Mouse (Mus musculus) embryonic facial prominence, embryonic 15.5 days (tissue): ENCODE measurements around the gene Alx3. TPM values are rescaled to one million over a fixed set of nuclear protein-coding genes. Genes with fewer than 3 reads are reported as not detected.

Experiments used
- ATAC-seq: fragments of 200-750 bp; cut with Nextera tagmentation; 2 replicates; pipeline ENCODE4 v1.8.0; 2017; ENCODE audit warnings: low read depth, moderate TSS enrichment; ENCODE audit not compliant: insufficient number of reproducible peaks, low FRiP score, low TSS enrichment
- H3K27ac ChIP-seq: fragments of 300-500 bp; sonication (generic); replicated peaks from 2 replicates; pipeline ENCODE4 v1.5.1; 2015; ENCODE audit warnings: mild to moderate bottlenecking, inconsistent platforms
- H3K27me3 ChIP-seq: fragments of 300-500 bp; sonication (generic); 2 replicates; pipeline ENCODE4 v1.6.1; 2015; ENCODE audit warnings: inconsistent platforms
- H3K36me3 ChIP-seq: fragments of 300-500 bp; sonication (generic); 2 replicates; pipeline ENCODE4 v1.6.1; 2015; ENCODE audit warnings: mild to moderate bottlenecking, inconsistent platforms
- H3K4me1 ChIP-seq: fragments of 300-500 bp; sonication (generic); 2 replicates; pipeline ENCODE4 v1.6.1; 2015; ENCODE audit warnings: inconsistent platforms
- H3K4me2 ChIP-seq: fragments of 300-500 bp; sonication (generic); replicated peaks from 2 replicates; pipeline ENCODE4 v1.6.1; 2015; ENCODE audit warnings: mild to moderate bottlenecking, inconsistent platforms
- H3K4me3 ChIP-seq: fragments of 300-500 bp; sonication (generic); replicated peaks from 2 replicates; pipeline ENCODE4 v1.5.1; 2015; ENCODE audit warnings: mild to moderate bottlenecking, inconsistent platforms
- H3K9ac ChIP-seq: fragments of 300-500 bp; sonication (generic); 2 replicates; pipeline ENCODE4 v1.6.1; 2015; ENCODE audit warnings: inconsistent platforms
- H3K9me3 ChIP-seq: fragments of 300-500 bp; sonication (generic); replicated peaks from 2 replicates; pipeline ENCODE4 v1.6.1; 2016; ENCODE audit warnings: inconsistent platforms
- WGBS: fragments of 180-500 bp; shearing (Covaris S2); methylation state at CpG from one replicate; pipeline ENCODE4 v1.1.7; 2015; 5-methylcytosine and 5-hydroxymethylcytosine counted together
- polyA plus RNA-seq: library from polyadenylated mRNA; unstranded; fragments of >200 nt; fragmentation: Nextera tagmentation; extraction: Ambion mirVana; gene quantifications from 2 replicates; pipeline ENCODE4 v1.2.1, GENCODE M21; 2015

The Alx3 gene
- polyA plus RNA-seq, 1 experiment from 2014 or later, result 20.1 TPM

GRCm38 (mm10) chr3:107607221-107607620 lies 12.4 kb downstream of the Alx3 start:
- no peak for ATAC-seq
- Histone ChIP-seq H3K4me2 (no peak overlapping the region), H3K27me3 (no peaks in the 10 kb centered on the region; the same call in 1 of the 2 replicates), H3K4me3 (no peak overlapping the region), H3K4me1 (peaks cover 4% of the 10 kb centered on the region; the same call in 1 of the 2 replicates), H3K36me3 (peaks cover 18% of the 10 kb centered on the region), H3K9me3 (no peaks in the 10 kb centered on the region), H3K27ac (no peak overlapping the region), H3K9ac (no peak overlapping the region)
- 76% methylated on average over 8 of the region's 8 CpGs for WGBS

GRCm38 (mm10) chr3:107608808-107609207 lies 14.0 kb downstream of the Alx3 start:
- Histone ChIP-seq H3K9ac (no peak overlapping the region), H3K9me3 (no peaks in the 10 kb centered on the region), H3K36me3 (peaks cover 34% of the 10 kb centered on the region), H3K27ac (no peak overlapping the region), H3K4me3 (no peak overlapping the region), H3K27me3 (no peaks in the 10 kb centered on the region; the same call in 1 of the 2 replicates), H3K4me2 (no peak overlapping the region), H3K4me1 (peaks cover 4% of the 10 kb centered on the region; the same call in 1 of the 2 replicates)
- ATAC-seq, result no peak
- 59% methylated on average over 4 of the region's 4 CpGs for WGBS

GRCm38 (mm10) chr3:107609376-107609775 lies 14.5 kb downstream of the Alx3 start:
- Histone ChIP-seq H3K9ac (no peak overlapping the region), H3K27ac (no peak overlapping the region), H3K4me2 (no peak overlapping the region), H3K9me3 (no peaks in the 10 kb centered on the region), H3K27me3 (no peaks in the 10 kb centered on the region; the same call in 1 of the 2 replicates), H3K36me3 (peaks cover 39% of the 10 kb centered on the region), H3K4me3 (no peak overlapping the region), H3K4me1 (peaks cover 4% of the 10 kb centered on the region; the same call in 1 of the 2 replicates)
- no peak for ATAC-seq
- 23% methylated on average over 3 of the region's 3 CpGs for WGBS

GRCm38 (mm10) chr3:107611394-107611793 lies 16.6 kb downstream of the Alx3 start:
- no peak overlapping the region for H3K9ac ChIP-seq
- H3K4me3 ChIP-seq, result no peak overlapping the region
- 55% methylated on average over 4 of the region's 4 CpGs for WGBS
- H3K27ac ChIP-seq, result no peak overlapping the region
- H3K4me2 ChIP-seq, result no peak overlapping the region
- ATAC-seq, result no peak
- no peaks in the 10 kb centered on the region for H3K27me3 ChIP-seq
- no peaks in the 10 kb centered on the region for H3K4me1 ChIP-seq
- peaks cover 60% of the 10 kb centered on the region for H3K36me3 ChIP-seq
- no peaks in the 10 kb centered on the region for H3K9me3 ChIP-seq

GRCm38 (mm10) chr3:107612902-107613525 lies 18.2 kb downstream of the Alx3 start:
- H3K4me2 ChIP-seq, result no peak overlapping the region
- WGBS, result 83% methylated on average over 11 of the region's 11 CpGs
- no peak for ATAC-seq

GRCm38 (mm10) chr3:107617800-107618199 lies 23.0 kb downstream of the Alx3 start:
- H3K4me1 ChIP-seq, result no peaks in the 10 kb centered on the region
- no peak overlapping the region for H3K4me2 ChIP-seq
- WGBS, result 85% methylated on average over 3 of the region's 3 CpGs
- no peak for ATAC-seq
- H3K27me3 ChIP-seq, result no peaks in the 10 kb centered on the region
- no peak overlapping the region for H3K9ac ChIP-seq
- H3K36me3 ChIP-seq, result peaks cover 97% of the 10 kb centered on the region
- H3K9me3 ChIP-seq, result no peaks in the 10 kb centered on the region
- H3K27ac ChIP-seq, result no peak overlapping the region
- H3K4me3 ChIP-seq, result no peak overlapping the region

More at GRCm38 (mm10) chr3:107612902-107613525, 18.2 kb downstream of the Alx3 start:
- no peaks in the 10 kb centered on the region for H3K4me1 ChIP-seq
- H3K4me3 ChIP-seq, result no peak overlapping the region
- H3K27ac ChIP-seq, result no peak overlapping the region
- H3K9me3 ChIP-seq, result no peaks in the 10 kb centered on the region
- H3K27me3 ChIP-seq, result no peaks in the 10 kb centered on the region
- H3K9ac ChIP-seq, result no peak overlapping the region
- peaks cover 76% of the 10 kb centered on the region for H3K36me3 ChIP-seq

- WGBS, result 83% methylated on average over 6 of the region's 6 CpGs
- no peak overlapping the region for H3K27ac ChIP-seq
- no peak for ATAC-seq
- H3K27me3 ChIP-seq, result no peaks in the 10 kb centered on the region
- H3K4me2 ChIP-seq, result no peak overlapping the region
- peaks cover 97% of the 10 kb centered on the region for H3K36me3 ChIP-seq
- no peak overlapping the region for H3K9ac ChIP-seq
- H3K9me3 ChIP-seq, result no peaks in the 10 kb centered on the region
- H3K4me3 ChIP-seq, result no peak overlapping the region
- no peaks in the 10 kb centered on the region for H3K4me1 ChIP-seq
Measured at GRCm38 (mm10) chr3:107619911-107620310, 25.1 kb downstream of the Alx3 start.

- Histone ChIP-seq H3K4me3 (no peak overlapping the region), H3K27me3 (no peaks in the 10 kb centered on the region), H3K9ac (no peak overlapping the region), H3K4me1 (no peaks in the 10 kb centered on the region), H3K27ac (no peak overlapping the region), H3K9me3 (no peaks in the 10 kb centered on the region), H3K4me2 (no peak overlapping the region), H3K36me3 (peaks cover 97% of the 10 kb centered on the region)
- 90% methylated on average over 21 of the region's 21 CpGs for WGBS
- no peak for ATAC-seq
Measured at GRCm38 (mm10) chr3:107621286-107622075, 26.6 kb downstream of the Alx3 start.

- Histone ChIP-seq H3K4me1 (no peaks in the 10 kb centered on the region), H3K36me3 (peaks cover 97% of the 10 kb centered on the region), H3K9me3 (no peaks in the 10 kb centered on the region), H3K9ac (no peak overlapping the region), H3K27ac (no peak overlapping the region), H3K4me2 (no peak overlapping the region), H3K4me3 (no peak overlapping the region), H3K27me3 (no peaks in the 10 kb centered on the region)
- no peak for ATAC-seq
- WGBS, result 94% methylated on average over 7 of the region's 7 CpGs
Measured at GRCm38 (mm10) chr3:107622537-107622936, 27.7 kb downstream of the Alx3 start.

- no peaks in the 10 kb centered on the region for H3K4me1 ChIP-seq
- WGBS, result 98% methylated on average over 8 of the region's 8 CpGs
Measured at GRCm38 (mm10) chr3:107624424-107624823, 29.6 kb downstream of the Alx3 start.

GRCm38 (mm10) chr3:107625536-107625935 lies 30.7 kb downstream of the Alx3 start:
- Histone ChIP-seq H3K9me3 (no peaks in the 10 kb centered on the region), H3K4me1 (peaks cover 7% of the 10 kb centered on the region), H3K4me3 (no peak overlapping the region), H3K27ac (no peak overlapping the region), H3K4me2 (no peak overlapping the region), H3K27me3 (no peaks in the 10 kb centered on the region), H3K9ac (no peak overlapping the region), H3K36me3 (peaks cover 75% of the 10 kb centered on the region)
- no peak for ATAC-seq
- WGBS, result 87% methylated on average over 8 of the region's 8 CpGs

More at GRCm38 (mm10) chr3:107624424-107624823, 29.6 kb downstream of the Alx3 start:
- no peak overlapping the region for H3K27ac ChIP-seq
- no peaks in the 10 kb centered on the region for H3K9me3 ChIP-seq
- no peak overlapping the region for H3K4me3 ChIP-seq
- H3K9ac ChIP-seq, result no peak overlapping the region
- H3K36me3 ChIP-seq, result peaks cover 81% of the 10 kb centered on the region
- H3K4me2 ChIP-seq, result no peak overlapping the region
- ATAC-seq, result no peak
- no peaks in the 10 kb centered on the region for H3K27me3 ChIP-seq
